Mouse (Mus musculus): ENCODE measurements around the gene Nr0b2. TPM values are rescaled to one million over a fixed set of nuclear protein-coding genes. Genes with fewer than 3 reads are reported as not detected.
A peak's percentile ranks its signal among the peaks of the same experiment; 100 is the strongest.

The Nr0b2 gene
- polyA plus RNA-seq, 1 experiment from 2014 or later = 0.89 TPM

DNA sequence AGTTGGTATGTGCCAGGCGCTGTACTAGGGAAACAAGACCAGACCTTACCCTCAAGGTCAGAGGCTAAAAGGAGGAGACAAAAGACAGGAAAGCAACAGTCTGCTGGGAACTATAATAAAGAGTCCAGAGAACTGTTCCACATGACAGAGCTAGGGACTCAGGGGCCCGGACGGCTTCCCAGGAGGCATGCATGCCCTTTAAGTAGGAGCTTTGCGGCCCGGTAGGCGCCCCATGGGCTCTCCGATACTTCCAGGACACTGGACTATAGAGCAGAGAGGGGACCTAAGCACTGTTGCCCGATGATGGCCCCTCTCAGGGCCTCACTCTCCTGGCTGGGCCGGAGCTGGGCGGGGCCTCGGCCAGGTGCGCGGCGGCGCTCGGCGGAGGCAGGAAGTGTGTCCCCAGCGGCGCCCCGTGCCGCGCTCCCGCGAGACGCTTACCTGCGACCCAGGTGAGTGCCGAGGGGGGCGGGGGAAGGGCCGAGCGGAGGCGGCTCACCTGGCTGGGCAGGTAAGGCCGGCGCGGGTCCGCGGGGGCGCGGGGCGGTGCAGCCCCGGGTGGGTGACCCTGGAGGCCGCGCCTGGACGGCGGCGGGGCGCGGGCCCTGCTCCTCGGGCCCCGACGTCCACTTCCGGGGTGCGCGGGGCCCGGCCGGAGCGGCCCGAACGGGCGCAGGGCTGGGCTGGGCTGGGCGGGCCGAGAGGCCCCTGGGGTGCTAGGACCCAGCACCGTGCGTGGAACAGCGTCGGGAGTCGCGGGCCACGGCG, 34.4 kb upstream of the Nr0b2 start, which contains the start of gene Kdf1:
Kdf1 (plus strand) TSS at position 363 of the 768 bp plus-strand sequence.
- peak within 1 kb of the TSS; percentile 57 for H3K4me3 ChIP-seq (ENCODE audit: low read depth, low read length)
- H3K36me3 ChIP-seq (ENCODE audit: control insufficient read depth, insufficient read depth, low read length) = no peaks in the 10 kb centered on the region
- H3K4me2 ChIP-seq = peak within 1 kb of the TSS; percentile 75
- peak within 1 kb of the TSS; percentile 49; the same call in 1 of the 2 replicates for H3K9ac ChIP-seq (ENCODE audit: low read depth, low read length)
- WGBS = 6% methylated on average over 63 of the region's 69 CpGs
- ATAC-seq (replicated peaks; ENCODE audit: low FRiP score) (no peak), DNase-seq (ENCODE audit: low spot score) (no peak)
- peaks cover 7% of the 10 kb centered on the region for H3K4me1 ChIP-seq (replicated peaks; ENCODE audit: control insufficient read depth, insufficient read depth, low read length)
- no peak within 1 kb of the TSS for H3K27ac ChIP-seq (ENCODE audit: low read depth, low read length)
- H3K27me3 ChIP-seq (replicated peaks; ENCODE audit: control insufficient read depth, insufficient read depth, low read length) = peaks cover 51% of the 10 kb centered on the region
- no peaks in the 10 kb centered on the region for H3K9me3 ChIP-seq (ENCODE audit: control insufficient read depth, low read length)

GRCm38 (mm10) chr4:133519369-133519665, 33.9 kb upstream of the Nr0b2 start:
- Histone ChIP-seq H3K27me3 (replicated peaks; ENCODE audit: control insufficient read depth, insufficient read depth, low read length) (peaks cover 51% of the 10 kb centered on the region), H3K9me3 (ENCODE audit: control insufficient read depth, low read length) (no peaks in the 10 kb centered on the region), H3K4me1 (replicated peaks; ENCODE audit: control insufficient read depth, insufficient read depth, low read length) (peaks cover 7% of the 10 kb centered on the region), H3K4me3 (ENCODE audit: low read depth, low read length) (peak overlapping the region; percentile 57), H3K4me2 (peak overlapping the region; percentile 75), H3K27ac (ENCODE audit: low read depth, low read length) (no peak overlapping the region), H3K36me3 (ENCODE audit: control insufficient read depth, insufficient read depth, low read length) (no peaks in the 10 kb centered on the region), H3K9ac (ENCODE audit: low read depth, low read length) (peak overlapping the region; percentile 49; the same call in 1 of the 2 replicates)
- ATAC-seq (replicated peaks; ENCODE audit: low FRiP score) (no peak), DNase-seq (ENCODE audit: low spot score) (no peak)
- 12% methylated on average over 25 of the region's 25 CpGs for WGBS

DNA sequence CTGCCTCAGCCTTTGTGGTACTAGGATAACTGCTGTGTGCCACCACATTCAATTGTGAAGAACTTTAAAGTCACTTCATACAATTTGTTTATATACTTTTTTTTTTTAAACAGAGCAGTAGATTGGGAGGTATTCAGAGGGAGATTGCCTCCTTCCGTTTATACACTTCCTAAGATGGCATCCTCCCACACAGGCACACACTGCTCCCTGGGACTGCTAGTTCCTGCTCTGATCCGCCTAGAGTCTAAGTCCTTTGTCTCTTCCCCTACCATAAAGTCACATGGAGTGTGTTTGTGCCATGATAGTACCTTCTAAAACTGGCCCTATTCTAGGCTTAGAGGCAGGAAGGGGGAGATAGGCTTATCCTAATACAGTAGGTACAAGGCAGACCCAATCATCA, 31.7 kb upstream of the Nr0b2 start:
- H3K9ac ChIP-seq (ENCODE audit: low read depth, low read length) = no peak overlapping the region
- no peak overlapping the region for H3K4me2 ChIP-seq
- H3K36me3 ChIP-seq (ENCODE audit: control insufficient read depth, insufficient read depth, low read length) = no peaks in the 10 kb centered on the region
- 62% methylated on average over 2 of the region's 2 CpGs for WGBS
- ATAC-seq (replicated peaks; ENCODE audit: low FRiP score) = no peak
- no peak for DNase-seq (ENCODE audit: low spot score)
- H3K4me1 ChIP-seq (replicated peaks; ENCODE audit: control insufficient read depth, insufficient read depth, low read length) = peaks cover 7% of the 10 kb centered on the region
- no peak overlapping the region for H3K27ac ChIP-seq (ENCODE audit: low read depth, low read length)
- H3K27me3 ChIP-seq (replicated peaks; ENCODE audit: control insufficient read depth, insufficient read depth, low read length) = peaks cover 51% of the 10 kb centered on the region
- no peaks in the 10 kb centered on the region for H3K9me3 ChIP-seq (ENCODE audit: control insufficient read depth, low read length)
- no peak overlapping the region for H3K4me3 ChIP-seq (ENCODE audit: low read depth, low read length)

- Histone ChIP-seq H3K9me3 (ENCODE audit: control insufficient read depth, low read length) (no peaks in the 10 kb centered on the region), H3K36me3 (ENCODE audit: control insufficient read depth, insufficient read depth, low read length) (peaks cover 23% of the 10 kb centered on the region), H3K9ac (ENCODE audit: low read depth, low read length) (no peak overlapping the region), H3K27me3 (replicated peaks; ENCODE audit: control insufficient read depth, insufficient read depth, low read length) (no peaks in the 10 kb centered on the region), H3K27ac (ENCODE audit: low read depth, low read length) (no peak overlapping the region), H3K4me3 (ENCODE audit: low read depth, low read length) (no peak overlapping the region), H3K4me2 (no peak overlapping the region), H3K4me1 (replicated peaks; ENCODE audit: control insufficient read depth, insufficient read depth, low read length) (peaks cover 2% of the 10 kb centered on the region; the same call in 1 of the 2 replicates)
- DNase-seq (ENCODE audit: low spot score) (no peak), ATAC-seq (replicated peaks; ENCODE audit: low FRiP score) (no peak)
- WGBS = 69% methylated on average over 16 of the region's 16 CpGs
Observed at GRCm38 (mm10) chr4:133527788-133528187, 25.4 kb upstream of the Nr0b2 start.

GRCm38 (mm10) chr4:133532777-133533176, 20.4 kb upstream of the Nr0b2 start:
- Histone ChIP-seq H3K27me3 (replicated peaks; ENCODE audit: control insufficient read depth, insufficient read depth, low read length) (no peaks in the 10 kb centered on the region), H3K4me3 (ENCODE audit: low read depth, low read length) (no peak overlapping the region), H3K27ac (ENCODE audit: low read depth, low read length) (no peak overlapping the region), H3K4me2 (no peak overlapping the region), H3K9ac (ENCODE audit: low read depth, low read length) (no peak overlapping the region), H3K9me3 (ENCODE audit: control insufficient read depth, low read length) (no peaks in the 10 kb centered on the region), H3K36me3 (ENCODE audit: control insufficient read depth, insufficient read depth, low read length) (peaks cover 49% of the 10 kb centered on the region), H3K4me1 (replicated peaks; ENCODE audit: control insufficient read depth, insufficient read depth, low read length) (peaks cover 2% of the 10 kb centered on the region; the same call in 1 of the 2 replicates)
- 83% methylated on average over 3 of the region's 3 CpGs for WGBS
- DNase-seq (ENCODE audit: low spot score) (no peak), ATAC-seq (replicated peaks; ENCODE audit: low FRiP score) (no peak)

GRCm38 (mm10) chr4:133536081-133536480, 17.1 kb upstream of the Nr0b2 start:
- no peak overlapping the region for H3K4me2 ChIP-seq
- DNase-seq (ENCODE audit: low spot score) = no peak
- no peaks in the 10 kb centered on the region for H3K4me1 ChIP-seq (replicated peaks; ENCODE audit: control insufficient read depth, insufficient read depth, low read length)
- H3K9ac ChIP-seq (ENCODE audit: low read depth, low read length) = no peak overlapping the region
- H3K27me3 ChIP-seq (replicated peaks; ENCODE audit: control insufficient read depth, insufficient read depth, low read length) = no peaks in the 10 kb centered on the region
- no peaks in the 10 kb centered on the region for H3K9me3 ChIP-seq (ENCODE audit: control insufficient read depth, low read length)
- no peak for ATAC-seq (replicated peaks; ENCODE audit: low FRiP score)
- no peak overlapping the region for H3K4me3 ChIP-seq (ENCODE audit: low read depth, low read length)
- peaks cover 54% of the 10 kb centered on the region for H3K36me3 ChIP-seq (ENCODE audit: control insufficient read depth, insufficient read depth, low read length)
- H3K27ac ChIP-seq (ENCODE audit: low read depth, low read length) = no peak overlapping the region
- WGBS = 72% methylated on average over 3 of the region's 3 CpGs

DNA sequence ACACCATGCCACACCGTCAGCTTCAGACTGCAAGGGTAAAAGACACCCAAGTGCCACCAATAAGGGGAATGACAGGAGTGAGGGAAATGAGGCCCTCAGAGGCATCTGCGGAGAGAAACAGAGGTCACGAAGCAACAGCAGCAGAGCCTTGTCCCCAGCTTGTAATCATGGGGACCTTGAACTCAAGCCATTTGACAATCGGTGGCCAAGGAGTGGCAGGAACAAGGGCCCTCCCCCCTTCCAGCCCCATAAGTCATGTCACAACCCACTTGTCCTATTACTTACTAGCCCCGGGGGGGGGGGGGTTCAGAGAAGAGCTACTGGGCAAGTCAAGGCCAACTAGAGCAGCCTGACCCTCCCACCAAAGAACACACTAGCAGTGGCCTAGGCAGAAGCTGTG, 16.5 kb upstream of the Nr0b2 start:
- ATAC-seq (replicated peaks; ENCODE audit: low FRiP score) = no peak
- 97% methylated on average over 5 of the region's 5 CpGs for WGBS

DNA sequence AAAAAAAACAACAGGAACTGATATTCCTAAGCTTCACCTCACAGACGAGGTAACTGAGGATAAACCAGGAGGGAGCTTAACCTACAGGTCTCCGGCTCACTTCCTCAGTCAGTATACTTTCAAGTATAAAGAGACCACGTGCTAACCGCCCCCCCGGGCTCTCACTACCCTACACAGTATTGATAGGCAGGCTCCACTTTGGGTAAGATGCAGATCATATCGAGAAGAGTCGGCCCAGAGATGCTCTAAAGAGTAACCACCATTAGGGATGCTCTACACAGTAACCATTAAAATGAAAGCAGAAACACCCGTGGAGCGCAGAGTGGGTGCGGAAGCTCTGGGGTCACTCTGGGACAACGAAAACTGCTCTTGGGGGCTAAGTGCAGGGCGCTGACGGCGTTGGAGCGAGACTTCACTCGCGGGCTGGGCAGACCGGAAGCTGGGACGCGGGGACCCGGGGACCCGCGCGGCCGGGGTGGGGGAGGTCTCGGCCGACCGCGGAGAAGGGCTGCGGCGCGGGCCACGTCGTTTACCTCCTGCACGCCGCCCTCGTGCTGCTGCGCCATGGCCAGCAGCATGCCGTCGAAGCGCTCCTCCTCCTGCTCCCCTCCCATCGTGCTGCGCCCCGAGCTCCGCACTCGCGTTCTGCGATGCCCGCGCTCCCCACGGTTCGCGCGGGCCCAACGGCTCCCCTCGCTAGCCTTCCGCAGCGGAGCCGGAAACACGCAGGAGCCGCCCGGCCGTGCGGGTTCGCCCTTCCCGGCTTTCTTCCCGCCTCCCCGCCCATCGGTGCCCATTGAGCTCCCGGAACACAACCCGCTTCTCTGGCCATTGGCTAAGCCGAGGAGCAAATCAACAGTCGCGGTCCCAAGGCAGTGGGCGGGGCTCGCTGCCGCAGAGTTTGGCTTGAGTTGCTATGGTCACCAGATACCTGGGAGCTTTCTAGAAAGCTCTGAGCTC, 7.6 kb upstream of the Nr0b2 start, which contains the start of gene Nudc:
Nudc (minus strand) TSS at position 725 of the 960 bp plus-strand sequence.
- Histone ChIP-seq H3K9ac (ENCODE audit: low read depth, low read length) (peak within 1 kb of the TSS; percentile 80), H3K4me3 (ENCODE audit: low read depth, low read length) (peak within 1 kb of the TSS; percentile 90), H3K27ac (ENCODE audit: low read depth, low read length) (peak within 1 kb of the TSS; percentile 72), H3K4me1 (replicated peaks; ENCODE audit: control insufficient read depth, insufficient read depth, low read length) (peaks cover 16% of the 10 kb centered on the region), H3K4me2 (peak within 1 kb of the TSS; percentile 96), H3K9me3 (ENCODE audit: control insufficient read depth, low read length) (no peaks in the 10 kb centered on the region), H3K36me3 (ENCODE audit: control insufficient read depth, insufficient read depth, low read length) (peaks cover 17% of the 10 kb centered on the region), H3K27me3 (replicated peaks; ENCODE audit: control insufficient read depth, insufficient read depth, low read length) (no peaks in the 10 kb centered on the region)
- peak; percentile 92 for DNase-seq (ENCODE audit: low spot score)
- peak; percentile 97 for ATAC-seq (replicated peaks; ENCODE audit: low FRiP score)
- under 1% methylated on average over 69 of the region's 77 CpGs for WGBS

More for the DNA sequence above, 16.5 kb upstream of the Nr0b2 start:
- Histone ChIP-seq H3K27me3 (replicated peaks; ENCODE audit: control insufficient read depth, insufficient read depth, low read length) (no peaks in the 10 kb centered on the region), H3K27ac (ENCODE audit: low read depth, low read length) (no peak overlapping the region), H3K9ac (ENCODE audit: low read depth, low read length) (no peak overlapping the region), H3K4me1 (replicated peaks; ENCODE audit: control insufficient read depth, insufficient read depth, low read length) (no peaks in the 10 kb centered on the region), H3K4me2 (no peak overlapping the region), H3K36me3 (ENCODE audit: control insufficient read depth, insufficient read depth, low read length) (peaks cover 50% of the 10 kb centered on the region), H3K9me3 (ENCODE audit: control insufficient read depth, low read length) (no peaks in the 10 kb centered on the region), H3K4me3 (ENCODE audit: low read depth, low read length) (no peak overlapping the region)
- no peak for DNase-seq (ENCODE audit: low spot score)
